Mouse (Mus musculus) retina, postnatal 7 days (tissue): ENCODE data around the gene Gm17509.

ENCODE experiments used
- DNase-seq: peaks from one replicate; pipeline ENCODE4 v3.0.0-alpha.2; 2012; ENCODE audit warnings: low read depth, low spot score

Gm17509 gene

DNA sequence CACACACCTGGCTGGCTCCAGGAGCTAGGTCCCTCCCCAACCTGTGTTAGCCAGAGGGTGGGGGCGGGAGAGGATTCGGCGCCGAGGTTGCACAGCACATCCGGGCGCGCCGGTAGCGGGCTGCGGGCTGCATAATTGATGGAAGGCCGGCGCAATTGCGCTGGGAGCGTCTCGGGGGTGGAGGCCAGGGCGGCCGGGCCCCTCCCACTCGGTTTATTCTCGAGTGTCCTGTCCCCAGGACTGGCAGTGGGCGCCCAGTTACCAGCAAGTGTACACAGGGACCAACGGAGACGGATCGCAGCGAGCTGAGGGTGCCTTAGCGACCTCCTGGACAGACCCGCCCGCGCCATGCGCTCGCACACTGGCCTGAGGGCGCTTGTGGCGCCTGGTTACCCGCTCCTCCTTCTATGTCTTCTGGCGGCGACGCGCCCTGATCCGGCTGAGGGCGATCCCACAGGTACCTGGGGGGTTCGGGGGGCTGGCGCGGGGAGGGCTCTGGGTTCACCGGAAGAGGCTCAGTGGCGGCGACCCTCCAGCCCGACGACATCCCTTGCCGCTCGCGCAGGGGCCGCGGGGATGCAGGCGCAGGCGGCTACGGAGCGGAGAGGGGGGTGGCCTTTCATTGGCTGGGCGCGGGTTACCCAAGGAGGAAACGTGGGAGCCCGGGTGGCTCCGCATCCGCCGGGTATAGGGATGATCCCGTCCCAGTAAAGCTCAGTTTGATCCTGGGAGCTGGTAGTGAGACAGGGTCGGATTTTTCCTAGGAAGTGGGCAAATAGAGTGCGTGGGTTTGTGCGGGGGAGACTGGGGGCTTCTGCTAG lies at the start of gene Gm17509:
Gene Gm17509 (minus strand): TSS at position 575 of the 821 bp plus-strand sequence.
- peak; percentile 39 for DNase-seq

DNA sequence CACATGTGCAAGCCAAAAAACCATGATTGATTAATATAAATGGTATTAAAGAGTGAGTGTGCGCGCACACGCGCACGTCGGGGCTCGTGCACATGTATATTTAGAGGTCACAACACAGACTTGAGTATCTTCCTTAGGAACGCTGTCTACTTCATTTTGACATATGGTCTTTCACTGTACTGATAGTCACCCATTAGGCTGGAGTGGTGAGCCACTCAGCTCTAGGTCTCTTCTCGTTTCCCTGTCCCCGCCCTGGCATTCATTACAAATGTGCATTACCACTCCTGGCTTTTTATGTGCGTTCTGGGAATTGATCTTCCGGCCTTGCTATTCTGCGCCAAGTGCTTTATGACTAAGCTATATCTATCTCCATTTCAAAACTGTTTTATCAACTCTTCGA lies 47.1 kb upstream of the Gm17509 start:
- DNase-seq, result no peak

- no peak for DNase-seq
Measured at GRCm38 (mm10) chr13:117266156-117266555, 45.3 kb upstream of the Gm17509 start.

DNA sequence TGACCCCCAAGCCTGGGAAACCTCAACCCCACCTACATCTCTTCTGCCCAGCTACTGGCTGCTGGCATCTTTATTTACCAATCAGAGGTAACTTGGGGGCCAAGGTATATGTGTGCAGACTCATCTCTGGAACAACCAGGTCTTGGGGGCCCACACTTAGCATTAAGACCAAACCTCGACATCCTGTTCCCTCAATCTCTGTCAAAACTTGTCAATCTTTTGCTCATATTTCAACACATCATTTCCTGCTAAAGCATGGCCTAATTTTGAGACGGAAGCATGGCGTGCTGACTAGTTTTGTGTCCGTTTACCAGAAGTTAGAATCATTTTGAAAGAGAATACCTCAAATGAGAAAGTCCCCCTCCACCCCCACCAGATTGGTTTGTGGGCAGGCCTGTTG lies 39.8 kb upstream of the Gm17509 start:
- no peak for DNase-seq

DNA sequence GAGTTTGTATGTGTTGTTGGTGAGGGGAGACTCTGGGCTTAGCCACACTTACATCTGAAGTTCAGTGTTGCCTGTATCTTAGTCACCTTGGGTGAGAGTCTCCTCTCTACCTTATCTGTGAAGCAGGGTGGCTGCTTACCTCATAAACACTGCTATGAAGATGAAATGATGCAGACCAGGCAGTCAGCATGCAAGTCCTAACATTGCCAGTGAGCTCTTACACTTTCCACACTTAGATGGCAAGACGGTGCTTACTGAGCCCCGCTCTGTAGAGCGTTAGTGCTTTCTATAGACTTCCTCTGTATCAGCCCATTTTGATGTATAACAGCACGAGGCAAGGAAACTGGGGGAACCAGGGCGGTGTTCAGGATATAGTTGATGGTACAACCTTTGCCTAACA lies 21.7 kb upstream of the Gm17509 start:
- DNase-seq, result no peak

DNA sequence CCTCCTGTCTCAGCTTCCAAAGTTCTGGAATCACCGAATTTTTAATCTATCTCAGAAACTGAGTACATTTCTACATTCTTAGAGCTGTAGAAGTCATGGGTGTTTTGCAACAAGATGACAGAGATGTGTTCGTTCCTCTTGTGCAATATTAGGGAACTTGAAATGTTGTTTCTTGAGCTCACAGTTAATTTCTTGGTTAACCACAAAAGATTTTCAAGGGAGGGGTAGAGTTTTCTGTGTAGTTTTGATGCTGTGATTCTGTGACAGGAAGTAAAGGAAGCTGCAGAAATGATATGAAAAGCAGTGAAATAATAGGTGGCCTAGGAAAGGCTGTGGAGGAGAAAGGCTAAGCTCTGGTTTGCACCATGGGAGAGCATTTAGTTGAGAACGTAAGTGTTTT lies 21.2 kb upstream of the Gm17509 start:
- DNase-seq, result no peak

DNA sequence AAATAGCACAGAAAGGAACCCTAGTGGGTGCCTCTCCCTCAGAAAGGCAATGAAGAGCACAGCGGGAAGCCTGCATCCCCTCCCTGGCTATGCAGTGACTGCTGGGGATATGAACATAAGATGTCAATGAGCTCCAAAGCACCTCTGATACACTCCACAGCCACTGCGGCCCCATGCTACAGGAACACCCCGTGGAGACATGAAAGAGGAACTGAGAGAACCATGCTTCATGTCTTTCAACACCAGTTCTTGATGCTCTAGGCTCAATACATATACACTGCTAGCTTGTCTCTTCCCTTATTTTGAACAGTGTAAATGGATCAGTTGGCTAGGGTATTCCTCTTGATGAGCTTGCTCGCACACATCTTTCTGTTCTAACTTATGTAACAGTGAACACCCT lies 16.2 kb upstream of the Gm17509 start:
- no peak for DNase-seq

GRCm38 (mm10) chr13:117235530-117236212 lies 14.8 kb upstream of the Gm17509 start:
- DNase-seq, result no peak

DNA sequence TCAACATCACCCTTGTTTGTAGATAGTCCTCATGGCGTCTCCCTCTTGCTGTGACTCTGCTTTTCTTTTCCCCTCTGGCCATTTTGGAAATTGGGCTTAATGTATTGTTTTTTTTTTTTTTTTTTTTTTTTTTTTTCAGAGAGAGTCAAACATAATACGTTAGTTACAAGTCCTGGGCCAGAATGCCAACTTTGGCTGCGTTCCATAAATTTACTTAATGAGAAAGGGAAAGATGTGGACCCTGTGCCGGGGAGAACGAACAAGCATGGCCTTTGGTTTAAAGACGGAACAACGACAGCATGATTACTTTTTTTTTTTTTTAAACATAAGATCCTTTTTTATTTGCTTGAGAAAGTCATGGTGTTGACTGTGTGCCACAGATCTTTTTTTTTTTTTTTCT lies 13.6 kb upstream of the Gm17509 start:
- no peak for DNase-seq

GRCm38 (mm10) chr13:117233808-117234207 lies 12.9 kb upstream of the Gm17509 start:
- no peak for DNase-seq

DNA sequence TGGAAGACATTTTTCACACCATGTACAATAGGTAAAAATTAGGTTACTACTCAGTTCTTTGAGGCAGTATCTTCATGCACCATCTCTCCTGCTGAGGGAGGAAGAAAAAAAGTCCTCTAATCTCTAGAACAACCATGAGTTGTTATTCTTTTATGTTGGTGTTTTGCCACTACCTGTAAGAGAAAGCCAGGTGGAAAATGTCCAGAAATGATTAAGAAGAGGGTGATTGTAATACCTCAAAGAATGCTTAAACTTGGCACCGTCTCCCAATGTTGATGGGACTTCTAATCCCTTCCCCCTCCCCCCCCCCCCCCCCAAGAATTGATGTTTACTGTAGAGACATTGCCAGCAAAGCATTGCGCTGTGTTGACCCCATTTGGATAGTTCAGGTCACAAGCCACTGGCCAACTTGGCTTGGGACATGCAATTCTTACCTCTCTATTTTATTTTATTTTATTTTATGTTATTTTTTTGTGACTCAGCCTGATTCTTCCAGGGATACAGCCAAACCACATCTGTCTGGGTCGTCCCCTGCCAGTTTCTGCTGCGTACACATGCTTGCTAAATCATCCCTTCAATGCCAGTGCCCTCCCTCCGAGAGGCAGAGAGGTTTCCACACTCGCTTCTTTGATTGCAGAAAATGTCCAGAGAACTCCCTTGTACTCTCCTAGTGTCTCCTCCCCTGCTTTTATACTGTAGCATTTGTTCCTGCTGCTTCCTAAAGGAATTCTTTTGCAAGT lies 9.7 kb upstream of the Gm17509 start:
- DNase-seq, result no peak

- no peak for DNase-seq
Measured at GRCm38 (mm10) chr13:117225561-117225960, 4.7 kb upstream of the Gm17509 start.

- no peak for DNase-seq
Measured at GRCm38 (mm10) chr13:117224901-117225300, 4.0 kb upstream of the Gm17509 start.

- no peak for DNase-seq
Measured at GRCm38 (mm10) chr13:117223125-117223524, 2.2 kb upstream of the Gm17509 start.

- no peak for DNase-seq
Measured at GRCm38 (mm10) chr13:117219871-117220500, 889 bp downstream of the Gm17509 start.

GRCm38 (mm10) chr13:117218092-117218491 lies 2.8 kb downstream of the Gm17509 start:
- no peak for DNase-seq

- no peak for DNase-seq
Measured at GRCm38 (mm10) chr13:117217621-117218020, 3.3 kb downstream of the Gm17509 start.

- DNase-seq, result no peak
Measured at GRCm38 (mm10) chr13:117216752-117217363, 4.0 kb downstream of the Gm17509 start.

DNA sequence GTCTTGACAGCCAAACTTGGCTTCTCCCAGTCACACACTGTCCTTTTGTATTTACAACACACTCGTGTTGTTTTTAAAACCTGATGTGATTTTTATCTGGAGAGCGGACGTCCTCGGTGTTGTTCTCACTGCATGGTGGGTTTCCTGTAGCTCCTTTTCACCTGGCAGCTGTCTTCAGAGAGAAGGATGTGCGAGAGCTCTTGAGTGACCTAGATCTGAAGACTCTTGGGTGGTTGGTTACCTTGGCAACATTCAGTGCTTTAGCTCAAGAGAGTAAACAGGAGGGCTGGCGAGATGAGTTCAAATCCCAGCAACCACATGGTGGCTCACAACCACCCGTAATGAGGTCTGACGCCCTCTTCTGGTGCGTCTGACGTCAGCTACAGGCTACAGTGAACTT lies 4.7 kb downstream of the Gm17509 start:
- DNase-seq, result no peak

GRCm38 (mm10) chr13:117215481-117215880 lies 5.4 kb downstream of the Gm17509 start:
- DNase-seq, result no peak

- no peak for DNase-seq
Measured at GRCm38 (mm10) chr13:117211386-117211875, 9.4 kb downstream of the Gm17509 start.
